Mouse (Mus musculus) heart, adult 2 months (tissue): ENCODE data around the gene Cd7.
A peak's percentile ranks its signal among the peaks of the same experiment; 100 is the strongest.

Experiments used
- CTCF ChIP-seq: fragments of 200-600 bp; IDR thresholded peaks from 2 replicates; pipeline ENCODE4 v1.8.1; 2022; ENCODE audit warnings: antibody characterized with exemption, mild to moderate bottlenecking, moderate library complexity
- POLR2A ChIP-seq: fragments of 200-500 bp; IDR thresholded peaks from 2 replicates; pipeline ENCODE4 v1.6.1; 2011; ENCODE audit warnings: mild to moderate bottlenecking, low read depth, low read length, control low read depth; ENCODE audit not compliant: insufficient read depth

- TF ChIP-seq CTCF (peak; percentile 20), POLR2A (no peak; the same call in 1 of the 2 replicates)
These were observed 24.3 kb downstream of the Cd7 start for GRCm38 (mm10) chr11:121014896-121015300.
